Mouse (Mus musculus): ENCODE measurements around the gene March10. TPM values are rescaled to one million over a fixed set of nuclear protein-coding genes. Genes with fewer than 3 reads are reported as not detected.

Gene March10
- polyA plus RNA-seq, 1 experiment from 2014 or later = not detected

DNA sequence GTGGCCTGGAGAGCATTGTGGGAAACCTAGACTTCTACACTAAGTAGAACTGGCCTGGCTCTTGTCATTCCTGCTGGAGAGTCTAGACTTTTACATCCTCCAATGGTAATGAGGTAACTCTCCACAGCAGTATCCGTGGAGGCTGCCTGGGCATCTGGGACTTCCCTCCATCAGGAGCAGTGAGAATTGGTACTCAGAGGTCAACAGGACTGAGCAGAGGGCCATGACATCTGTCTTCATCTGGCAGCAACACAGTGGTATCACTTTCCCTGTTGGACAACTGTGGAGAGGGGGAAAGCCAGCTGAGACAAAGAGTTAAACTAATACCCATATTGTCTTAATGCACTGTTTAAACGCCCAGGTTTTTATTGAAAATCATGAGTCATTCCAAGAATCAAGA, 26.2 kb upstream of the March10 start:
- Histone ChIP-seq H3K27me3 (ENCODE audit: control insufficient read depth, insufficient read depth, low read length) (no peaks in the 10 kb centered on the region), H3K4me3 (ENCODE audit: low read depth, low read length) (no peak overlapping the region), H3K9me3 (ENCODE audit: control insufficient read depth, low read length) (no peaks in the 10 kb centered on the region), H3K9ac (ENCODE audit: low read length) (no peak overlapping the region), H3K4me2 (replicated peaks; ENCODE audit: low read depth) (no peak overlapping the region), H3K27ac (replicated peaks) (no peak overlapping the region), H3K36me3 (ENCODE audit: control insufficient read depth, insufficient read depth, low read length) (no peaks in the 10 kb centered on the region), H3K4me1 (replicated peaks; ENCODE audit: control insufficient read depth, insufficient read depth) (no peaks in the 10 kb centered on the region)
- DNase-seq (ENCODE audit: low spot score) (no peak), ATAC-seq (ENCODE audit: low FRiP score, low TSS enrichment) (no peak)
- TF ChIP-seq CTCF (IDR thresholded peaks at IDR 0.05; ENCODE audit: low read depth) (no peak), EP300 (optimal IDR thresholded peaks at IDR 0.05) (no peak)
- 42% methylated on average over 2 of the region's 2 CpGs for WGBS

GRCm38 (mm10) chr11:105474746-105475145, 18.2 kb upstream of the March10 start:
- H3K4me2 ChIP-seq (replicated peaks; ENCODE audit: low read depth) = no peak overlapping the region
- 67% methylated on average over 2 of the region's 2 CpGs for WGBS
- DNase-seq (ENCODE audit: low spot score) = no peak
- H3K4me3 ChIP-seq (ENCODE audit: low read depth, low read length) = no peak overlapping the region
- H3K9ac ChIP-seq (ENCODE audit: low read length) = no peak overlapping the region
- no peak for ATAC-seq (ENCODE audit: low FRiP score, low TSS enrichment)
- H3K36me3 ChIP-seq (ENCODE audit: control insufficient read depth, insufficient read depth, low read length) = no peaks in the 10 kb centered on the region
- H3K27ac ChIP-seq (replicated peaks) = no peak overlapping the region
- no peaks in the 10 kb centered on the region for H3K27me3 ChIP-seq (ENCODE audit: control insufficient read depth, insufficient read depth, low read length)
- H3K4me1 ChIP-seq (replicated peaks; ENCODE audit: control insufficient read depth, insufficient read depth) = no peaks in the 10 kb centered on the region
- no peaks in the 10 kb centered on the region for H3K9me3 ChIP-seq (ENCODE audit: control insufficient read depth, low read length)
- TF ChIP-seq EP300 (optimal IDR thresholded peaks at IDR 0.05) (no peak), CTCF (IDR thresholded peaks at IDR 0.05; ENCODE audit: low read depth) (no peak)

- H3K9me3 ChIP-seq (ENCODE audit: control insufficient read depth, low read length) = no peaks in the 10 kb centered on the region
- no peak for DNase-seq (ENCODE audit: low spot score)
- no peaks in the 10 kb centered on the region for H3K27me3 ChIP-seq (ENCODE audit: control insufficient read depth, insufficient read depth, low read length)
- H3K27ac ChIP-seq (replicated peaks) = no peak overlapping the region
- H3K36me3 ChIP-seq (ENCODE audit: control insufficient read depth, insufficient read depth, low read length) = no peaks in the 10 kb centered on the region
- no peak overlapping the region for H3K4me3 ChIP-seq (ENCODE audit: low read depth, low read length)
- H3K4me2 ChIP-seq (replicated peaks; ENCODE audit: low read depth) = no peak overlapping the region
- 56% methylated on average over 6 of the region's 6 CpGs for WGBS
- no peak for TF ChIP-seq EP300 (optimal IDR thresholded peaks at IDR 0.05)
- TF ChIP-seq CTCF (IDR thresholded peaks at IDR 0.05; ENCODE audit: low read depth) = no peak
- no peak for ATAC-seq (ENCODE audit: low FRiP score, low TSS enrichment)
- H3K4me1 ChIP-seq (replicated peaks; ENCODE audit: control insufficient read depth, insufficient read depth) = 0 out of 2 replicates have a peak, but pooled peaks cover 2% of the 10 kb centered on the region
- no peak overlapping the region for H3K9ac ChIP-seq (ENCODE audit: low read length)
Observed at GRCm38 (mm10) chr11:105474352-105474736, 17.8 kb upstream of the March10 start.

DNA sequence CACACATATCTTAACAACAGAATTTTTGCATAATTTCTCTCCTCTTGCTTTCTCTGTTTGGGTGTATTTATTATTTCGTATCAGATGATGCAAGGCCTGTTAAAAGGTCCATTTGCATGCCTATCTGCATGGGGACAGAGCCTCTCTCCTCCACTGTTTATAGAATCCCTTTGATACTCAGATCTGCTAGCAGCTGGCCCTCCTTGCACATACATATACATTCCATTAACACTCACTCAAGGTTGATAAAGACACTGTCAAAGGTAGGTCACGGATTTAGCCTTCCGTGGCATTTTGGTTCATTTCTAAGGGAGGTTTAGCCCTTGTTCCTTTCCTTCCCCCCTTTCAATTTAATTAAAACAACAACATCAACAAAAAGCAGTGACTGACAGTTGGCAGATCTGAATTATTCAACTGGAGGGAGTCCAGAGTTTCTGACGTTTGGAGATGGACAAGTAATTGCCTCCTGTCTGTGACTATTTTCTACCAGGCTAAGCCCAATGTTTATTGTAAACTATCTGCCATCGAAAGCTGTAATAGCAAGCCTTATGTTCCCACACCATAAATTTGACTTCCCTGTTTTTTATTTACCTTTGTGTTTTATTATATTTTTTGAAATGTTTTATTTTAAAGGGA, 17.3 kb upstream of the March10 start:
- TF ChIP-seq CTCF (IDR thresholded peaks at IDR 0.05; ENCODE audit: low read depth) = no peak
- TF ChIP-seq EP300 (optimal IDR thresholded peaks at IDR 0.05) = no peak
- H3K36me3 ChIP-seq (ENCODE audit: control insufficient read depth, insufficient read depth, low read length) = no peaks in the 10 kb centered on the region
- no peak for ATAC-seq (ENCODE audit: low FRiP score, low TSS enrichment)

DNA sequence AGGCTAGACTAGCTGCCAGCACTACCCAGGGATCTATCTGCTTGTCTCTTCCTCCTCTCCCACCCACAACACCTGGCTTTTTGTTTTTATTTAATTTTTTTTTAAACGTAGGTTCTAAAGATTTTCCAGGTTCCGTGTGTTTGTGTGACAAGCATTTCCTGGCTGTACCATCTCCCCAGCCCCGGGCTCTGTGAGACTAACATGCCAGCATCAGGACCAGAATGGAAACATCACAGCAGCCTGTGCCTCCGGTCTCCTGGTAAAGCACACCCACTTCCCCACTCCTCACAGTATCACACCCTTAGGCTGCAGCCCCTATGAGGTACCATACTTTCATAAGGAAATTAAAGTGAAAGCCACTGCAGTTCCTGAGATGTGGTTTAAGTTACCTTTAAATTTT, 16.1 kb upstream of the March10 start:
- no peak overlapping the region for H3K9ac ChIP-seq (ENCODE audit: low read length)
- no peaks in the 10 kb centered on the region for H3K9me3 ChIP-seq (ENCODE audit: control insufficient read depth, low read length)
- H3K36me3 ChIP-seq (ENCODE audit: control insufficient read depth, insufficient read depth, low read length) = no peaks in the 10 kb centered on the region
- no peaks in the 10 kb centered on the region for H3K27me3 ChIP-seq (ENCODE audit: control insufficient read depth, insufficient read depth, low read length)
- H3K4me2 ChIP-seq (replicated peaks; ENCODE audit: low read depth) = no peak overlapping the region
- 65% methylated on average over 4 of the region's 4 CpGs for WGBS
- H3K27ac ChIP-seq (replicated peaks) = no peak overlapping the region
- peaks cover 6% of the 10 kb centered on the region for H3K4me1 ChIP-seq (replicated peaks; ENCODE audit: control insufficient read depth, insufficient read depth)
- DNase-seq (ENCODE audit: low spot score) (no peak), ATAC-seq (ENCODE audit: low FRiP score, low TSS enrichment) (no peak)
- TF ChIP-seq EP300 (optimal IDR thresholded peaks at IDR 0.05) (no peak), CTCF (IDR thresholded peaks at IDR 0.05; ENCODE audit: low read depth) (no peak)
- H3K4me3 ChIP-seq (ENCODE audit: low read depth, low read length) = no peak overlapping the region

More for the DNA sequence above, 17.3 kb upstream of the March10 start:
- H3K27me3 ChIP-seq (ENCODE audit: control insufficient read depth, insufficient read depth, low read length) = no peaks in the 10 kb centered on the region
- no peak for DNase-seq (ENCODE audit: low spot score)
- no peak overlapping the region for H3K4me2 ChIP-seq (replicated peaks; ENCODE audit: low read depth)
- peaks cover 6% of the 10 kb centered on the region for H3K4me1 ChIP-seq (replicated peaks; ENCODE audit: control insufficient read depth, insufficient read depth)
- H3K9me3 ChIP-seq (ENCODE audit: control insufficient read depth, low read length) = no peaks in the 10 kb centered on the region
- H3K9ac ChIP-seq (ENCODE audit: low read length) = no peak overlapping the region
- 44% methylated on average over 5 of the region's 5 CpGs for WGBS
- no peak overlapping the region for H3K4me3 ChIP-seq (ENCODE audit: low read depth, low read length)
- H3K27ac ChIP-seq (replicated peaks) = no peak overlapping the region

GRCm38 (mm10) chr11:105470896-105471295, 14.4 kb upstream of the March10 start:
- Histone ChIP-seq H3K27me3 (ENCODE audit: control insufficient read depth, insufficient read depth, low read length) (no peaks in the 10 kb centered on the region), H3K27ac (replicated peaks) (no peak overlapping the region), H3K36me3 (ENCODE audit: control insufficient read depth, insufficient read depth, low read length) (no peaks in the 10 kb centered on the region), H3K9ac (ENCODE audit: low read length) (no peak overlapping the region), H3K4me1 (replicated peaks; ENCODE audit: control insufficient read depth, insufficient read depth) (peaks cover 9% of the 10 kb centered on the region), H3K9me3 (ENCODE audit: control insufficient read depth, low read length) (no peaks in the 10 kb centered on the region), H3K4me2 (replicated peaks; ENCODE audit: low read depth) (no peak overlapping the region), H3K4me3 (ENCODE audit: low read depth, low read length) (no peak overlapping the region)
- no peak for ATAC-seq (ENCODE audit: low FRiP score, low TSS enrichment)
- no peak for TF ChIP-seq CTCF (IDR thresholded peaks at IDR 0.05; ENCODE audit: low read depth)
- TF ChIP-seq EP300 (optimal IDR thresholded peaks at IDR 0.05) = no peak
- over 99% methylated on average over 4 of the region's 4 CpGs for WGBS
- no peak for DNase-seq (ENCODE audit: low spot score)

All from stomach, postnatal 0 days (tissue).